Mouse (Mus musculus) kidney, embryonic 16.5 days (tissue): ENCODE results near the gene Alg14. TPM values are rescaled to one million over a fixed set of nuclear protein-coding genes. Genes with fewer than 3 reads are reported as not detected.
A peak's percentile ranks its signal among the peaks of the same experiment; 100 is the strongest.

Source experiments
- ATAC-seq: fragments of 200-750 bp; cut with Nextera tagmentation; 2 replicates; pipeline ENCODE4 v1.8.0; 2017; ENCODE audit warnings: moderate TSS enrichment; ENCODE audit not compliant: low FRiP score, low TSS enrichment
- H3K27ac ChIP-seq: fragments of 300-500 bp; sonication (generic); 2 replicates; pipeline ENCODE4 v1.5.1; 2014; ENCODE audit warnings: low read length
- H3K27me3 ChIP-seq: fragments of 300-500 bp; sonication (generic); 2 replicates; pipeline ENCODE4 v1.6.1; 2014; ENCODE audit warnings: low read length, control low read depth, mixed read lengths; ENCODE audit not compliant: insufficient read depth
- H3K36me3 ChIP-seq: fragments of 300-500 bp; sonication (generic); 2 replicates; pipeline ENCODE4 v1.6.1; 2014; ENCODE audit warnings: low read length, control low read depth, mixed read lengths; ENCODE audit not compliant: insufficient read depth
- H3K4me1 ChIP-seq: fragments of 300-500 bp; sonication (generic); 2 replicates; pipeline ENCODE4 v1.6.1; 2014; ENCODE audit warnings: low read length, control low read depth, mixed read lengths; ENCODE audit not compliant: insufficient read depth
- H3K4me2 ChIP-seq: fragments of 300-500 bp; sonication (generic); replicated peaks from 2 replicates; pipeline ENCODE4 v1.6.1; 2014; ENCODE audit warnings: low read depth, low read length
- H3K4me3 ChIP-seq: fragments of 300-500 bp; sonication (generic); 2 replicates; pipeline ENCODE4 v1.5.1; 2014; ENCODE audit warnings: mild to moderate bottlenecking, low read length
- H3K9ac ChIP-seq: fragments of 300-500 bp; sonication (generic); replicated peaks from 2 replicates; pipeline ENCODE4 v1.6.1; 2014; ENCODE audit warnings: low read length
- H3K9me3 ChIP-seq: fragments of 300-500 bp; sonication (generic); 2 replicates; pipeline ENCODE4 v1.6.1; 2016; ENCODE audit warnings: low read length, control low read depth
- WGBS: fragments of 180-500 bp; shearing (Covaris S2); extraction: QIAGEN DNeasy Blood & Tissue Kit; methylation state at CpG from one replicate; pipeline ENCODE4 v1.1.7; 2014; 5-methylcytosine and 5-hydroxymethylcytosine counted together
- polyA plus RNA-seq: library from polyadenylated mRNA; unstranded; fragments of >200 nt; fragmentation: Nextera tagmentation; extraction: Ambion mirVana; gene quantifications from 2 replicates; pipeline ENCODE4 v1.2.1, GENCODE M21; 2015

The Alg14 gene
- polyA plus RNA-seq, 1 experiment from 2014 or later, result 43.5 TPM

GRCm38 (mm10) chr3:121258521-121259478 is 32.8 kb upstream of the Alg14 start:
- Histone ChIP-seq H3K9ac (no peak overlapping the region), H3K27ac (no peak overlapping the region), H3K9me3 (no peaks in the 10 kb centered on the region), H3K4me1 (peaks cover 15% of the 10 kb centered on the region), H3K4me3 (no peak overlapping the region), H3K27me3 (peaks cover 38% of the 10 kb centered on the region), H3K4me2 (0 out of 2 replicates have a peak overlapping the region, but pooled peaks have one; percentile 10), H3K36me3 (no peaks in the 10 kb centered on the region)
- WGBS, result 52% methylated on average over 20 of the region's 20 CpGs
- ATAC-seq, result no peak

DNA sequence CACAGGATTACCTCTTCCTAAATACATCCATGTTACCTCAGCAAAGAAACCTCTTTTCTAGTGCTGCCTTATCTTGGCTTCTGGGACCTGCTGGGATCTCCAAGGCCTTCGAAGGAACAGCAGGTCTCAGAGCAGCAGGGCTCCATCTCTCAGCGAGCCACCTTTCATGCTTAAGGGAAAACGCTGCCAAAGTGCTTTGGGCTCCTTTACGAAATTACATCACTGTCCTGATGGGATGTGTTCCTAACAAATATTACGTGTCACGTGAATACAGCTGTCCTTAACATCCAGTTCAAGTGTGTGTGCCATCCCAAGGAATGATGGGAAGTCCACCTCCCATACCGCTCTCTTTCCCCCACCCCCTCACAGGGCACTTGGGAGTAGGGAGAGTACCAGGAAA is 31.5 kb upstream of the Alg14 start:
- H3K9me3 ChIP-seq, result no peaks in the 10 kb centered on the region
- 85% methylated on average over 7 of the region's 7 CpGs for WGBS
- H3K27ac ChIP-seq, result no peak overlapping the region
- ATAC-seq, result no peak
- no peaks in the 10 kb centered on the region for H3K36me3 ChIP-seq
- no peak overlapping the region for H3K4me2 ChIP-seq
- H3K9ac ChIP-seq, result no peak overlapping the region
- H3K4me1 ChIP-seq, result peaks cover 15% of the 10 kb centered on the region
- H3K4me3 ChIP-seq, result no peak overlapping the region
- H3K27me3 ChIP-seq, result peaks cover 48% of the 10 kb centered on the region

DNA sequence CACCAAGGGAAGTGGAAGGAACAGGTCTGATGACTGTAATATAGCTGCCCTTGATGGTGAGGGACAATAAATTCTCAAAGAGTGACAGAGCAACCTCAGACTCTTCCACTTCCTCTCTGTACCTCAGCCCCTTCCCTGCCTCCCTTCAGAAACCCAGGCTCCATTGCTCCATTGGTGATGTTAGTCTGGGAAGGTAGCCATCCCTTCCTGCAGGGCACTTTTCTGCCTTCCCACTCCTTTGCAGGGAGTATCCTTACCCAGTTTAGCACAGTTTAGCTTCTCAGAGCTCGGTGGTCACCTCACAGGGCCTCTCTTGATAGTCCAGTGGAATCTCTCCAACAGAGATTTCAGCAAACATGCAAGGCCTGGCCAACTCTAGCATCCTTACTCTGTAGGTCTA is 30.7 kb upstream of the Alg14 start:
- peaks cover 15% of the 10 kb centered on the region for H3K4me1 ChIP-seq
- no peaks in the 10 kb centered on the region for H3K36me3 ChIP-seq
- H3K9ac ChIP-seq, result no peak overlapping the region
- no peaks in the 10 kb centered on the region for H3K9me3 ChIP-seq
- H3K27ac ChIP-seq, result no peak overlapping the region
- 78% methylated on average over 1 of the region's 1 CpGs for WGBS
- ATAC-seq, result no peak
- no peak overlapping the region for H3K4me3 ChIP-seq
- peaks cover 48% of the 10 kb centered on the region for H3K27me3 ChIP-seq
- no peak overlapping the region for H3K4me2 ChIP-seq

GRCm38 (mm10) chr3:121261251-121261650 is 30.3 kb upstream of the Alg14 start:
- H3K4me2 ChIP-seq, result no peak overlapping the region
- no peak overlapping the region for H3K4me3 ChIP-seq
- peaks cover 15% of the 10 kb centered on the region for H3K4me1 ChIP-seq
- no peak overlapping the region for H3K27ac ChIP-seq
- H3K27me3 ChIP-seq, result peaks cover 48% of the 10 kb centered on the region
- H3K36me3 ChIP-seq, result no peaks in the 10 kb centered on the region
- WGBS, result 69% methylated on average over 7 of the region's 7 CpGs
- no peak for ATAC-seq
- no peaks in the 10 kb centered on the region for H3K9me3 ChIP-seq
- no peak overlapping the region for H3K9ac ChIP-seq

DNA sequence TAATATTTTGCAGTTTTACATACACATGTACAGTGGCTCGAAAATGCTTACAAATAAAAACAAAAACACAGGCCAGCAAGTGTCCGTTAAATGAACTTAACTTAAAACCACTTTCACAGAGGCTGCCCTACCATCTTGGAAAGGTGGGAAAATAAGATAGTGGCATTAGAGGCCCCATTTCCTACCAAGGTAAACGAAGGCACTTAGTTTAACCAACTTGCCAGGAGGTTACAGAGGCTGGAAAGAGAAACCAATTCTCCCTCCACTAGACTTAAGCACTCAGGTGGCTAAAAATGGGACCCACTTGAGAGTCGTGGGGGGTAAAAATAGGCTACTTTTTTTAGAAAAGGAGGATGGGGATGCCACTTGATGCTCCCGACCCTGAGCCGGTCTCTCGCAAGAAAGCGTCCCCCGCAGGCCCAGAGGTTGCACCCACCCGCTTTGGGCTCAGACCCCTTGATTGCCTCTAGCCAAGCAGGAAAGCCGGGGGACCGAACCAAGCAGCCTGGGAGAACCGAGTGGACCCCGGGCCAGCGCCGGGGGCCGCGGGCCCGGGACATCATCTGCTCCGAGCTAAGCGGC is 29.5 kb upstream of the Alg14 start:
- Histone ChIP-seq H3K4me2 (peak overlapping the region; percentile 100), H3K27me3 (peaks cover 48% of the 10 kb centered on the region), H3K4me1 (peaks cover 15% of the 10 kb centered on the region), H3K36me3 (no peaks in the 10 kb centered on the region), H3K4me3 (peak overlapping the region; percentile 69), H3K27ac (no peak overlapping the region), H3K9ac (peak overlapping the region; percentile 78), H3K9me3 (no peaks in the 10 kb centered on the region)
- ATAC-seq, result no peak; the same call in 1 of the 2 replicates
- 9% methylated on average over 21 of the region's 21 CpGs for WGBS

DNA sequence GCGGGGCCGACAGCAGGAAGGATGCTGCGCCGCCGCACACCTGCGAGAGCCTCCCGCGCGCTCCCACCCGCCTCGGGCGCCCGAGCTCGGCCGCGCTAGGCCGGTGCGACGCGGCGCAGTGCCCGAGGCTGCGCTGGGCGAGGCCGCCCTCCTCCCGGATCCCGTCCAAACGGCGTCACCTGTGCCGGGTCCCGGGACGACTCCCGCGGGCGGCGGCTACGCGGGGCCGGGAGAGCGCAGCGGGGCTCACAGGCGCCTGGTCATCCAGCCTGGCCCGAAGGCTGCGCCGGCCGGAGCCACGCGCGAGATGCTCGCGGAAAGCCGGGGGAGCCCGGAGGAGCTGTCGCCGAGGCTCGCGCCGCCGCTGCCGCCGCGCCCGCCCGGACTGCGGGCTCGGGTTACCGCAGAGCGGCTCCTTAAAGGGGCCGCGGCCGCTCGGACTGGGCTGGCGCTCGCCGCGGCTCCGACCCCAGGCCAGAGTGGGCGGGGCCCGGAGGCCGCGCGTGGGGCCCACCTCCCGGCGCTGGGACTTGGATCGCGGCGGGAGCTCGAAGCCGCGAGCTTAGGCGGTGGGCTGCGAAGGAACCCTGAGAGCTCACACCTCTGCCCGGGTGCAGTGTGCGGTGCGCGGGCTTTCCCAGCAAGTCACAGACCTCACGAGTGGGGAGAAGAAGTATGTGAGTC is 28.9 kb upstream of the Alg14 start:
- no peaks in the 10 kb centered on the region for H3K9me3 ChIP-seq
- H3K9ac ChIP-seq, result peak overlapping the region; percentile 78
- under 1% methylated on average over 67 of the region's 97 CpGs for WGBS
- peaks cover 48% of the 10 kb centered on the region for H3K27me3 ChIP-seq
- H3K36me3 ChIP-seq, result no peaks in the 10 kb centered on the region
- H3K27ac ChIP-seq, result 0 out of 2 replicates have a peak overlapping the region, but pooled peaks have one; percentile 10
- H3K4me2 ChIP-seq, result peak overlapping the region; percentile 100
- H3K4me3 ChIP-seq, result peak overlapping the region; percentile 69
- peaks cover 15% of the 10 kb centered on the region for H3K4me1 ChIP-seq
- peak; percentile 95 for ATAC-seq

DNA sequence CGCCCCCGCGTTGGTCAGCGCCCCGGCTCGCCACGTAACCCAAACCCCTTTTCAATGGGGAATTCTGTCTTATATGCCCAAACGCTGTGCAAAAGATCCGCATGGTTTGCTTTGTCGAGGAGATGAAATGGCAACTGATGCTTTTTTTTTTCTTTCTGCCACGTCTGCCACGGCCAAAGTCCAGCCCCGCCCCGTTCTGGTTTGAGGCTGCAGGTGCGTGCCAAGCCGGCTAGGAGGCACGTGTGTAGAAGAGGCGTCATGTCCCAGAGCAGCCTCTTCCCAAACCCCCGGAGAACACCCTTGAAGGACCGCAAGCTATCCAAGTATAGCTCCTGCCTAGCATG is 28.4 kb upstream of the Alg14 start:
- peaks cover 48% of the 10 kb centered on the region for H3K27me3 ChIP-seq
- H3K36me3 ChIP-seq, result no peaks in the 10 kb centered on the region
- H3K9me3 ChIP-seq, result no peaks in the 10 kb centered on the region
- 3% methylated on average over 20 of the region's 20 CpGs for WGBS
- H3K4me2 ChIP-seq, result peak overlapping the region; percentile 100
- no peak overlapping the region for H3K27ac ChIP-seq
- peak; percentile 39; the same call in 1 of the 2 replicates for ATAC-seq
- peaks cover 15% of the 10 kb centered on the region for H3K4me1 ChIP-seq
- peak overlapping the region; percentile 69 for H3K4me3 ChIP-seq
- peak overlapping the region; percentile 78 for H3K9ac ChIP-seq

GRCm38 (mm10) chr3:121264242-121264641 is 27.3 kb upstream of the Alg14 start:
- no peaks in the 10 kb centered on the region for H3K36me3 ChIP-seq
- no peak overlapping the region for H3K4me2 ChIP-seq
- WGBS, result 60% methylated on average over 6 of the region's 6 CpGs
- no peak overlapping the region for H3K9ac ChIP-seq
- H3K9me3 ChIP-seq, result no peaks in the 10 kb centered on the region
- peaks cover 9% of the 10 kb centered on the region for H3K4me1 ChIP-seq
- H3K27ac ChIP-seq, result no peak overlapping the region
- ATAC-seq, result no peak
- no peak overlapping the region for H3K4me3 ChIP-seq
- H3K27me3 ChIP-seq, result peaks cover 45% of the 10 kb centered on the region

DNA sequence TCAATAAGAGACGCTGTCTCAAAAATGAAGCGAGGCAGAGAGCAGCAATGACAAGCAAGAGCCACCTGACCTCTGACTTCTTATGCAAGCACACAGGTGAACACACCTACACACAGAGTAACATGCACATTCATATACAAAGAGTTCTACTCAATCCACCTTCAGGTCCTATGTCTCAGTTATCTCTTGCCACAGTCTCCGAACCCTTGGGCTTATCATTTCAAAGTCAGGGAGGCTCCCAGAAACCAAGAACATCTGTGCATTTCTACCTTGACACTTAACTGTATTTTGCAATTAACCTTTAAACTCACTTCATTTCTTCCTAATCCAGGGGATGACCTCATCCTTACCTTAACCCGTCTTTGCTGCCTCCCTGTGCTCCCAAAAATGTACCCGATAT is 24.3 kb upstream of the Alg14 start:
- no peak for ATAC-seq
- Histone ChIP-seq H3K4me2 (no peak overlapping the region), H3K27ac (no peak overlapping the region), H3K9me3 (no peaks in the 10 kb centered on the region), H3K36me3 (no peaks in the 10 kb centered on the region), H3K27me3 (peaks cover 18% of the 10 kb centered on the region), H3K4me3 (no peak overlapping the region), H3K9ac (no peak overlapping the region), H3K4me1 (peaks cover under 1% of the 10 kb centered on the region)
- 87% methylated on average over 5 of the region's 5 CpGs for WGBS
